Mouse (Mus musculus) gastrocnemius, postnatal 14 days (tissue): ENCODE measurements around the gene Pycr2. TPM values are rescaled to one million over a fixed set of nuclear protein-coding genes. Genes with fewer than 3 reads are reported as not detected.
A peak's percentile ranks its signal among the peaks of the same experiment; 100 is the strongest.
"Not testable (repeated sequence)": the region's sequence is repeated elsewhere in the genome, so short reads cannot be mapped to it uniquely, and the experiment has no call there.

Experiments used
- DNase-seq: peaks from one replicate; pipeline ENCODE4 v3.0.0; 2021; ENCODE audit warnings: mixed read lengths
- intact Hi-C: fragments of 180-260 bp; cut with DNase I; formaldehyde crosslinking; loops from one replicate; pipeline ENCODE4 v1.15.1; 2025; ENCODE audit warnings: low total_unique reads
- long read RNA-seq, 2 experiments: library from polyadenylated mRNA; stranded (forward); transcript quantifications; one replicate each; pipeline ENCODE4 v2.0.0; 2021
- total RNA-seq, 2 experiments: library from RNA; stranded (reverse); gene quantifications; 2 replicates each; pipeline ENCODE4 v1.2.3; 2021

Pycr2 gene
- total RNA-seq = 10 to 100 TPM; 18.3 to 18.4 TPM
- long read RNA-seq, experiment 1, transcript Pycr2-201 (7 exons, 1,580 nt) = major isoform, 61 of 65 reads
- long read RNA-seq, experiment 1, partial matches to known transcripts = 2 of 65 reads
- long read RNA-seq, experiment 1, other reads (novel, unspliced or antisense) = 2 of 65 reads
- long read RNA-seq, experiment 2, transcript Pycr2-201 (7 exons, 1,580 nt) = major isoform, 55 of 61 reads
- long read RNA-seq, experiment 2, partial matches to known transcripts = 4 of 61 reads
- long read RNA-seq, experiment 2, other reads (novel, unspliced or antisense) = 2 of 61 reads

- intact Hi-C loops = loop anchor here (10.0 kb wide), 1 partner anchor 141 kb away; no protein-coding TSS in a partner anchor
- peak; percentile 95 for DNase-seq
Observed at GRCm38 (mm10) chr1:180904039-180904814, at the start of gene Pycr2. TSS of gene Pycr2 (plus strand) at chr1:180904293.

GRCm38 (mm10) chr1:180858763-180859162 lies 45.3 kb upstream of the Pycr2 start:
- no peak for DNase-seq

GRCm38 (mm10) chr1:180860030-180860429 lies 44.1 kb upstream of the Pycr2 start:
- intact Hi-C loops = no loop called here
- DNase-seq = no peak

More at GRCm38 (mm10) chr1:180858763-180859162, 45.3 kb upstream of the Pycr2 start:
- intact Hi-C loops = loop anchor here (5.0 kb wide), 1 partner anchor 41 kb away; no protein-coding TSS in a partner anchor

DNA sequence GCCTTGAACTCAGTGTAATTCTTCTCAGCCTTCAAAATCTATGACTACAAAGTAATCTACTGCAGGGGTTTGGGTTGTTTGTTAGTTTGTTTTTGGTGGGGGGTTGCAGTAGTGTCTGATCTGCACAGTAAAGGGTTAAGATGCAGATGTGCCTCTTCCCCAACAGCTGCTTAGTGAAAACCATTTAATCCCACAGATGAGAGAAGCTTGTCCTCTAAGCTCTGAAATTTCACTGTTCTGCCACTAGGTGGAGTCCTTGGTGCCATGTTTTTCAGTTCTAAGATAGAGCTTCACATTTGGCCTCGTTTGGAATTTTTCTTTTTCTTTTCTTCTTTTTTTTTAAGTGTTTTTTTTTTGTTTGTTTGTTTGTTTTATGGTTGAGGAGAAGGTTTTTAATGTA lies 40.5 kb upstream of the Pycr2 start:
- DNase-seq = no peak
- intact Hi-C loops = no loop called here

GRCm38 (mm10) chr1:180866001-180866400 lies 38.1 kb upstream of the Pycr2 start:
- intact Hi-C loops = no loop called here
- DNase-seq = no peak

DNA sequence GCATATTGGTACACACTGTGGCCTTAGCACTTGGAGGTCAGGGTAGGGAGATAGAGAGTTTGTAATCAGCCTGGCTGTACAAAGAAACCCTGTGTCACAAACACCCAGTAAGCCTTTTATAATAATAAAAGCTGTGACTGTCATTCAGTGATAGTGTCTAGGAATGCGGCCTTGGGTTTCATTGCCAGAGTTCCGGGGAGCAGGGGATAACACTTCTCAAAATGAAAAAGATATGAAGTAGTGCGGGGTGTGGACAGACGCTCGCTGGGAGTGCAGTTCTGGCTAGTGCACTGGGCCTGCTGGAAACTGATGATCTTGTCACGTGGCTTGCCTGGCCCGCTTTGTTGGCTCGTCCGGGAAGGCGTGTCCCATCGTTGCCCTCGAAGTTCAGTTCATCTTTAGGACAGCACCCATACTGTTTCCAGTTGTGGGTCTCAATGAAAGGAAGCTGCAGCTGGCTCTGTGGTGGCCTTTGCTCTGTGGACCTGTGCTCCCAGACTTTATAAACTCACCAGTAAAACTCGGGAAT lies 33.9 kb upstream of the Pycr2 start:
- intact Hi-C loops = no loop called here
- peak; percentile 53 for DNase-seq

- intact Hi-C loops = no loop called here
- DNase-seq = peak; percentile 45
Observed at GRCm38 (mm10) chr1:180873861-180874484, 30.1 kb upstream of the Pycr2 start.

- DNase-seq = no peak
- intact Hi-C loops = no loop called here
Observed at GRCm38 (mm10) chr1:180874615-180875014, 29.5 kb upstream of the Pycr2 start.

DNA sequence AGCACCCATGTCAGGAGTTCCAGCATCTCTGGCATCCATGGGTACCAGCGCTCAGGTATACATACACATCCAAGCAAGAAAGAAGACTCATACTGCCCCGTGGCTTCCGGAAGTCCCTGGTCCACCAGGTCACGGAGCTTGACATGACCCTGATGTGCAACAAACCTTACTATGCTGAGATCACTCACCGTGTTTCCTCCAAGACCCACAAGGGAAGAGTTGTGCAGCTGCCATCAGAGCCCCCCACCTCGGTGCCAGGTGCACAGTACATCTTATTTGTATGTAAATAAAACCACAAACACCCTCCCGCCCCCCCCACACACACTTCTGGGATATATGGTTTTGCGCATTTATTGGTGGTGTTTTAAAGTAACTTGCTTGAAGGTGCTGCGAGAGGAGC lies 29.0 kb upstream of the Pycr2 start:
- DNase-seq = no peak
- intact Hi-C loops = no loop called here

DNA sequence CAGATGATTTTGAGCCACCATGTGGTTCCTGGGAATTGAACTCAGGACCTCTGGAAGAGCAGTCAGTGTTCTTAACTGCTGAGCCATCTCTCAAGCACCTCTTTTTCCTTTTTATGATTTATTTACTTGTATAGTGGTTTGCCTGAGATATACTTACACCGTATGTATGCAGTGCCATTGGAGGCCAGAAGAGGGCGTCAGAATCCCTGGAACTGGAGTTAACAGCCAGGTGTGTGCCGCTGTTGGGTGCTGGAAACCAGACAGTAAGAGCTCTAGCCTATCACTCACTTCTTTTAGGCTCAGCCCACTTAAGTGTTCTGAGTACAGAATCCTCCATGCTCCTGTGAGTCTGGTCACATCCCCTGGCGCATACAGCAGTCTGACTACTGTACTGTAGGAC lies 26.6 kb upstream of the Pycr2 start:
- intact Hi-C loops = no loop called here
- DNase-seq = no peak

- intact Hi-C loops = no loop called here
Observed at GRCm38 (mm10) chr1:180881768-180882167, 22.3 kb upstream of the Pycr2 start.

DNA sequence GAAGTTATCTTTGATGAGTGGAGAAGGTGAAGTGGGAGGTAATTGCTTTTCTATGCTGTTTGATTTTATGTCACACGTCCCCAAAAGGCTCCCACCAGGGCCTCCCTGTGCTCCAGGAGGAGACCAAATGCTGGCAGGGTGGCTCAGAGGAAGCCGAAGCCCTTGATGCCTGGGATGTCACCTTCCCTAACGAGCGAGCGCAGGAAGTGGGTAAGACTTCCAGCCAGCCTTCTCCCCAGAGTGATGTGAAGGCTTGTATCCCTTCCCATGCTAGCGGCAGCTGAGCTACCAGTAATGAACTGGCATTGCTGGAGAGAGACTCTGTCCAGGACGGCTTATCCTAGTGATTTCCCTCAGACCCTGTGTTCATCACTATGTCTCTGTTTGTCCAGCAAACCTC lies 20.4 kb upstream of the Pycr2 start:
- intact Hi-C loops = no loop called here
- DNase-seq = no peak

More at GRCm38 (mm10) chr1:180881768-180882167, 22.3 kb upstream of the Pycr2 start:
- no peak for DNase-seq

GRCm38 (mm10) chr1:180884484-180884883 lies 19.6 kb upstream of the Pycr2 start:
- intact Hi-C loops = no loop called here
- DNase-seq = no peak

DNA sequence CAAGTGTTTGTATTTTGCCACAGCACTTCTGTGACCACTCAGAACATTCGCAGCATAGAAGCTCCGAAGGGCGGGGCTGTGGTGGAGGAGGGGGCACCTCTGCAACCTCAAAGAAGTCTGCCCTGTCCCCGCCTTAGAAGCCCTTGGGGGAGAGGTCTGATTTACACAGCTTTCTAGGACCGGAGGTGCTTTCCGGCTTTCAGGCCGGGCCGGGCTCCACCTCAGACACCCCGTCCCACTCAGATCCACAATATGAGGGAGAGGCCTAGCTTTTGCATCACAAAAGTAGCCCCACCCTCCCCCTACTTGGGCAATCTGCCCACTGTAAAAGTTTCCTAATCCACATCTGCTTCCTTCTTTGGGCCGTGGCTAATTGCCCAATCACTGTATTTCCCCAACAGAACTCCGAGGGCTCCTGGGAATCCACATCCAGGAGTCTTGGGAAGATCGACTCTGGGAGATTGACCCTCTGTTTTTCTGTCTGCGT lies 15.5 kb upstream of the Pycr2 start:
- intact Hi-C loops = no loop called here
- DNase-seq = peak; percentile 87

- intact Hi-C loops = no loop called here
- DNase-seq = no peak
Observed at GRCm38 (mm10) chr1:180889172-180889571, 14.9 kb upstream of the Pycr2 start.

DNA sequence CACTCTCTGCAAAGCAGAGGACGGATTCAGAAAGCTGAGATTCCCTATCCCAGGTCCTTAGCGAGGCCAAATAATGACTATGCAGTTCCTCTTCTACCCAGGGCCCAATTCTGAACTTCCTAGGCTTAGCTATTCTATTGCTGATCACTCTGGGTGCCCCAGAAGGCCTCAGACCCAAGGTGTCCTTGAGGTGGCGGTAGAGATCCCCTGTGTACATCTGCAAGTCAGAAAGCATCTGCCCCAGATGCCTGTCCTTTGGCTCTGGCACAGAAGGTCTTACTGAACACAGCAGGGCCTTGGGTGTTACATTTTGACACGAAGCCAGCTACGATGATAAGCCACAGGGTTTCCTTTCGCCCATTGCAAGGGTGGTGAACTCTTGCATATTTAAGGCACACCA lies 14.3 kb upstream of the Pycr2 start:
- intact Hi-C loops = loop anchor here (5.0 kb wide), 1 partner anchor 77 kb away; no protein-coding TSS in a partner anchor
- no peak for DNase-seq

GRCm38 (mm10) chr1:180892808-180893207 lies 11.3 kb upstream of the Pycr2 start, which contains the start of gene Lefty2:
TSS of gene Lefty2 (plus strand) at chr1:180893108.
- intact Hi-C loops = loop anchor here (5.0 kb wide), 1 partner anchor 74 kb away; no protein-coding TSS in a partner anchor
- no peak for DNase-seq

- intact Hi-C loops = loop anchor here (5.0 kb wide), 1 partner anchor 73 kb away; no protein-coding TSS in a partner anchor
- DNase-seq = not testable (repeated sequence)
Observed at GRCm38 (mm10) chr1:180894088-180894987, 9.8 kb upstream of the Pycr2 start.

- intact Hi-C loops = loop anchor here (2.0 to 10.0 kb wide), 2 partner anchors 72 to 144 kb away; no protein-coding TSS in a partner anchor
- no peak for DNase-seq
Observed at GRCm38 (mm10) chr1:180901107-180901506, 3.0 kb upstream of the Pycr2 start.
